18 mouse cellular contexts compared by ENCODE assay signal in the genomic region with DNA sequence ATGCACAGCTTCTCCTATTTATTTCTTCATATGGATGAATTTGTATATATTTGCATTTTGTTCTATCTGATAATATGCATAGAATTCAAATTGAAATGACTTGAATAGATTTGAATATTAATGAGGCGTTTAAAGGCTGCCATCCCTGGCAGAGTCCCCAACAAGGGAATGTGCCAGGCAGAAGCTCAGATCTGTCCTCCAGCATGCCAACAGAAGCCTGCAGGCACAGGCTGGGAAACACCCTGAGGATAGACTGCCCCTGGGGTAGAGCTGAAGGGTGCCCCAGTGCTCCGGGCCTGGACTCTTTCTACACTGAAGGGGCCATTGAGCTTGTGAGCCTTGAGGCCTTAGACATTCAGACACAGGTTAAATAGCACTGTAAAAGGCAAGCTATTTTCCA. TPM values are rescaled to one million over a fixed set of nuclear protein-coding genes. Genes with fewer than 3 reads are reported as not detected.
A peak's percentile ranks its signal among the peaks of the same experiment; 100 is the strongest.
DNase-seq lines count a peak whose midpoint lies in the region; ATAC-seq and TF ChIP-seq lines count a peak whose summit lies in the region.
"Had no signal": no experiment of that assay in that cellular context is flagged by ENCODE, and none has a peak within 500 bp of the region (broad histone marks: within the 10 kb centered on the region; RNA-seq: fewer than 3 reads in every experiment).

No protein-coding gene starts in this region.

- peaks cover 10% of the 10 kb centered on the region for H3K4me1 ChIP-seq in hindbrain, embryonic 16.5 days (ENCODE audit: control insufficient read depth, insufficient read depth, low read depth, low read length)
- H3K4me1 ChIP-seq: heart, embryonic 13.5 days; limb, embryonic 15.5 days had no signal

- H3K9me3 ChIP-seq in hindbrain, embryonic 16.5 days (ENCODE audit: control insufficient read depth, low read length), result no peaks in the 10 kb centered on the region
- H3K9me3 ChIP-seq: heart, embryonic 13.5 days; limb, embryonic 15.5 days; neural tube, embryonic 15.5 days had no signal

- H3K9ac ChIP-seq in hindbrain, embryonic 16.5 days (ENCODE audit: low read depth, low read length), result no peak overlapping the region
- H3K9ac ChIP-seq: embryonic facial prominence, embryonic 13.5 days; heart, embryonic 13.5 days; limb, embryonic 15.5 days; neural tube, embryonic 15.5 days had no signal

- H3K27ac ChIP-seq in hindbrain, embryonic 16.5 days (ENCODE audit: low read depth, low read length), result no peak overlapping the region
- H3K27ac ChIP-seq: embryonic facial prominence, embryonic 13.5 days; heart, embryonic 13.5 days; limb, embryonic 15.5 days; neural tube, embryonic 15.5 days had no signal

- intact Hi-C loops in heart, postnatal 25 days (cut with DNase I), result no loop called here

- H3K4me2 ChIP-seq in hindbrain, embryonic 16.5 days (ENCODE audit: low read length), result no peak overlapping the region
- H3K4me2 ChIP-seq: embryonic facial prominence, embryonic 13.5 days; heart, embryonic 13.5 days; limb, embryonic 15.5 days; neural tube, embryonic 15.5 days had no signal

- H3K36me3 ChIP-seq in hindbrain, embryonic 16.5 days (ENCODE audit: control insufficient read depth, insufficient read depth, low read length), result no peaks in the 10 kb centered on the region
- H3K36me3 ChIP-seq: embryonic facial prominence, embryonic 13.5 days; heart, embryonic 13.5 days; limb, embryonic 15.5 days; neural tube, embryonic 15.5 days had no signal

- no peaks in the 10 kb centered on the region for H3K27me3 ChIP-seq in hindbrain, embryonic 16.5 days (replicated peaks; ENCODE audit: control insufficient read depth, insufficient read depth, low read length)
- H3K27me3 ChIP-seq: limb, embryonic 15.5 days; megakaryocyte, embryonic 14.5 days; neural tube, embryonic 15.5 days had no signal

- ATAC-seq in hindbrain, embryonic 16.5 days, result peak; percentile 80
- ATAC-seq: intestine, postnatal 0 days had no signal

- DNase-seq in cerebellum, postnatal 14 days, result peak; percentile 48 to 61
- no peak for DNase-seq in cerebellum, adult 9-11 months
- peak; percentile 27 to 52 for DNase-seq in layer of hippocampus, adult 8-10 months (ENCODE audit: low spot score in 2 of 2)
- DNase-seq in layer of hippocampus, adult 11-12 months (ENCODE audit: low spot score), result no peak
- DNase-seq in brain, embryonic 14.5 days (ENCODE audit: low read depth), result peak; percentile 87
- DNase-seq in heart, postnatal 25 days (ENCODE audit: low spot score), result no peak
- DNase-seq: adrenal gland, adult 8-10 months; heart, postnatal 4 days; lung, postnatal 10 days; thymus, postnatal 25 days had no signal

- 35% methylated on average over 2 of the region's 2 CpGs for WGBS in hindbrain, embryonic 16.5 days

- H3K4me3 ChIP-seq in hindbrain, embryonic 16.5 days (ENCODE audit: low read length), result no peak overlapping the region
- H3K4me3 ChIP-seq: embryonic facial prominence, embryonic 13.5 days; heart, embryonic 13.5 days; limb, embryonic 15.5 days; megakaryocyte, embryonic 14.5 days; myocyte; neural tube, embryonic 15.5 days had no signal

- no peak for TF ChIP-seq CTCF in brain, embryonic 14.5 days (IDR thresholded peaks at IDR 0.05; ENCODE audit: borderline replicate concordance, extremely low read depth, insufficient read depth, insufficient read length)

- no peak for TF ChIP-seq POLR2A in brain, embryonic 14.5 days (IDR thresholded peaks at IDR 0.05; ENCODE audit: borderline replicate concordance, extremely low read depth, insufficient read depth, insufficient read length, poor library complexity, severe bottlenecking)

RNA-seq across cellular contexts. Expression of a gene that starts 21.5 kb away (rescaled TPM):
- total RNA-seq in layer of hippocampus, adult 8-10 months (2022), result 10 to 100 TPM; 49.7 to 55.4 (median 53.9) TPM
- polyA plus RNA-seq in brain, embryonic 14.5 days (2012; rRNA removed), result 20.9 and 33.3 TPM in 2 replicates
- 47.2 and 48.9 TPM in 2 replicates for polyA plus RNA-seq in hindbrain, embryonic 16.5 days (2015; fragmentation: Nextera tagmentation; extraction: Ambion mirVana)
- total RNA-seq in heart, postnatal 25 days (2021), result under 1 TPM; 0.64 to 0.83 TPM

Comparison
In these comparisons a context has a peak if more than half of its experiments do, and no peak if none do; other contexts are left out.
1. DNase-seq: peak in cerebellum, postnatal 14 days (2 of 2), layer of hippocampus, adult 8-10 months (2 of 2) and brain, embryonic 14.5 days (single experiment); none in cerebellum, adult 9-11 months (single experiment), layer of hippocampus, adult 11-12 months (single experiment) and heart, postnatal 25 days (single experiment).
2. RNA of a gene that starts 21.5 kb away (total RNA-seq): 49.7 to 55.4 TPM in layer of hippocampus, adult 8-10 months; 0.64 to 0.83 TPM in heart, postnatal 25 days; every median in the first group is over 10 times any median in the second.